Mouse (Mus musculus) lung, adult 2 months (tissue): ENCODE data around the gene Tsacc. TPM values are rescaled to one million over a fixed set of nuclear protein-coding genes. Genes with fewer than 3 reads are reported as not detected.
A peak's percentile ranks its signal among the peaks of the same experiment; 100 is the strongest.

Source experiments
- DNase-seq: peaks from one replicate; pipeline ENCODE4 v3.0.0; 2022
- H3K4me1 ChIP-seq: fragments of 200-500 bp; 2 replicates; pipeline ENCODE4 v1.6.1; 2011; ENCODE audit warnings: low read length; ENCODE audit not compliant: control insufficient read depth, insufficient read depth
- H3K4me3 ChIP-seq: fragments of 200-500 bp; replicated peaks from 2 replicates; pipeline ENCODE3; 2011; ENCODE audit warnings: low read depth, mild to moderate bottlenecking, control low read depth, low read length; ENCODE audit errors: extremely low read depth
- CTCF ChIP-seq: fragments of 200-500 bp; IDR thresholded peaks from 2 replicates; pipeline ENCODE4 v1.5.1; 2011; ENCODE audit warnings: mild to moderate bottlenecking, low read length, control low read depth; ENCODE audit not compliant: insufficient read depth
- POLR2A ChIP-seq: fragments of 200-500 bp; IDR thresholded peaks from 2 replicates; pipeline ENCODE4 v1.6.1; 2011; ENCODE audit warnings: low read depth, mild to moderate bottlenecking, control low read depth, low read length, borderline replicate concordance; ENCODE audit errors: extremely low read depth
- WGBS: fragments of 180-500 bp; shearing (Covaris S2); methylation state at CpG from one replicate; pipeline ENCODE4 v1.1.7; 2018; 5-methylcytosine and 5-hydroxymethylcytosine counted together
- polyA plus RNA-seq: library from polyadenylated mRNA; depleted of rRNA; stranded (reverse); fragments of >200 nt; gene quantifications from 2 replicates; pipeline ENCODE4 v1.2.3, GENCODE M21; 2012; rRNA removed

Gene Tsacc
- polyA plus RNA-seq, result 2.1 and 3.3 TPM in 2 replicates

GRCm38 (mm10) chr3:88296561-88297318 lies at the start of gene Tsacc, which contains the start of gene Cct3:
TSS of gene Tsacc (minus strand) at chr3:88296999.
TSS of gene Cct3 (plus strand) at chr3:88297116.
- TF ChIP-seq CTCF, result no peak
- TF ChIP-seq POLR2A, result peak; percentile 81
- WGBS, result under 1% methylated on average over 44 of the region's 44 CpGs
- DNase-seq, result peak; percentile 90
- peak within 1 kb of the TSS; percentile 96 for H3K4me3 ChIP-seq
- peaks cover 7% of the 10 kb centered on the region for H3K4me1 ChIP-seq

GRCm38 (mm10) chr3:88339006-88339405 lies 42.2 kb upstream of the Tsacc start:
- no peak for TF ChIP-seq POLR2A
- TF ChIP-seq CTCF, result no peak

DNA sequence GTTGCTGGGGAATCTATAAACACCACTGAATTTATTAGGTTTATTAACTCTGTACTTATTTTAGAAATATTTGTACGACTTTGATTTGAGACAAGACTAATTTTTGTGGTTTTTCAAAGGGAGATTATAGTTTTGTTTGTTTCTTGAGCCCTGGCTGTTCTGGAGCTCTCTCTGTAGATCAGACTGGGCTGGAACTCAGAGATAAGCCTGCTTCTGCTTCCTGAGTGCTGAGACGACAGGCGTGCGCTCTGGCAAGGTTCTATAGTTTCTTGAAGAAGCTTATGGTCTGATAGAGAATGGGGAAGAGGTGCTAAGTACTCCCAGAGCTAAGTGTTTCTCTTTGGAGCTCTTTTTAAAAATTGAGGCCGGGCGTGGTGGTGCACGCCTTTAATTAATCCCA lies 41.5 kb upstream of the Tsacc start:
- TF ChIP-seq POLR2A, result no peak
- TF ChIP-seq CTCF, result no peak
- DNase-seq, result no peak
- H3K4me1 ChIP-seq, result peaks cover 7% of the 10 kb centered on the region
- H3K4me3 ChIP-seq, result no peak overlapping the region
- WGBS, result 80% methylated on average over 7 of the region's 7 CpGs

More at GRCm38 (mm10) chr3:88339006-88339405, 42.2 kb upstream of the Tsacc start:
- no peak for DNase-seq
- Histone ChIP-seq H3K4me1 (peaks cover 7% of the 10 kb centered on the region), H3K4me3 (no peak overlapping the region)
- WGBS, result 51% methylated on average over 3 of the region's 3 CpGs

- H3K4me3 ChIP-seq, result no peak overlapping the region
- 47% methylated on average over 11 of the region's 11 CpGs for WGBS
- DNase-seq, result no peak
- peaks cover 7% of the 10 kb centered on the region for H3K4me1 ChIP-seq
- TF ChIP-seq CTCF (no peak), POLR2A (no peak)
Observed at GRCm38 (mm10) chr3:88337367-88338020, 40.7 kb upstream of the Tsacc start.

DNA sequence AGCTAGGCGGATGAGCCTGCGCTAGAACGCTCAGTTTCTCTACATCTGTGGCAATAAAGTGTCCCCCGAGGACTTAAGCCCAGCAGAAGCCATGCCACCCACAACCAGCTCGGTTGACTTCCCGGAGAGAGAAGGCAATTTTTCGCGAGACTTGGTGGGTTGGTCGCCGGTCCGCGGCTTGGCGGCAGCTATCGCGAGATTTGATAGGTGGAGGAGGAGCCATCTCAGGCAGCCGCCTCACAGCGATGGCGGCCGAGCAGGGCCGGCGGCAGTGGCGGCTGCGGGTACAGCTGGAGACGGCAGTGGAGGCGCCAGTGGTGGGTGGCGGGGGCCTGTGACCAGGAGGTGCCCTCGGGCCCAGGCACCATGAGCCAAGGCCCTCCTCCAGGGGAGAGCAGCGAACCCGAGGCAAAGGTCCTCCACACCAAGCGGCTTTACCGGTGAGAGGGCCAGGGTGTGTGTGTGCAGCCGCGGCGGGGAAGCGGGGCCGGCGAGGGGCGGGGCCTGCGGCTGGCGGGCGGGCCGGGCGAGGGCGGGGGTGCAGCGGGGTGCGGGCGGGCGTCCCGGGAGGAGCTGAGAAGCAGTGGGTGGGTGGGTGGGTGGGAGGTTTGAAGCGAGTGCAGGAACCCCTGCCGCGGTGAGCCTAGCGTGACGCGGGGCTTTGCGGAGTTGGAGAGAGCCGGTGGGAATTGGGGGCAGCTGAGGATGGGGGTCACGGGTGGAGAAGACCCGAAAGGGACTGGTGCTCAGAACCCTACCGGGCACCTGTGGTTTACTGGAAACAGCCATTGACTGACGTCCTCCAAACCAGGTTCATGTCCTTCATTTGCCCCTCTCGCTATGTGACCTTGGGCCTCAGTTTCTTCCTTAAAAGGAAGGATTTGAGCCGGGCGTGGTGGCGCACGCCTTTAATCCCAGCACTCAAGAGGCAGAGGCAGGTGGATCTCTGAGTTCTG lies 39.5 kb upstream of the Tsacc start, which contains the start of the genes Tmem79 and Smg5:
Tmem79 (minus strand) TSS at position 91 of the 956 bp plus-strand sequence.
Smg5 (plus strand) TSS at position 203 of the 956 bp plus-strand sequence.
- Histone ChIP-seq H3K4me3 (peak within 1 kb of the TSS; percentile 99), H3K4me1 (peaks cover 7% of the 10 kb centered on the region)
- no peak for TF ChIP-seq CTCF
- peak; percentile 98 for TF ChIP-seq POLR2A
- DNase-seq, result peak; percentile 97
- 1% methylated on average over 50 of the region's 66 CpGs for WGBS

DNA sequence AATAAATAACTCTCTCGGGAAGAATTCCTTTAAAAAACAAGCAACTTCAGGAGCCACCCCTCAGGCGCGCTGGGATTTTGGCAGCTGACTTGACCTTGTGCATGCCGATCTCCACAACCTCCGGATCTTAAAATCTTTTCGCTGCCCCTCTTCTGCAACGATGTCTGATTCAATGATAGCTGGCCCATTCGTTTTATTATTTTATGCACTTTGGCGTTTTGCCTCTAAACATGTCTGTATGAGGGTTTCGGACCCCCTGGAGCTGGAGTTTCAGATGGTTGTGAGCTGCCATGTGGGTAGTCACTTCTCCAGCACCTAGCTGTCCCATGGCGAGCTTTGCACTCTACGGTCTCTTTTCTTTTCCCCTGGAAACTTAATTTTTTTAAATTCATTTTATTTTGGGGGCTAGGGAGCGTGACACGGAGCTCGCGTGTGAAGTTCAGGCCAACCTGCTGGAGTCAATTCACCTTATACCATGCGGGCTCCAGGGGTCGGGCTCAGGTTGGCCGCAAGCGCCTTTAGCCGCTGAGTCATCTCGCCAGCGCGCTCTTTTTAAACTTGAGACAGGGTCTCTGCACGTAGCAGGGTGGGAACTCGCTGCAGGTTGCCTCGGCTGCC lies 38.7 kb upstream of the Tsacc start:
- peak overlapping the region; percentile 99 for H3K4me3 ChIP-seq
- under 1% methylated on average over 27 of the region's 27 CpGs for WGBS
- DNase-seq, result no peak
- H3K4me1 ChIP-seq, result peaks cover 7% of the 10 kb centered on the region
- TF ChIP-seq POLR2A (no peak), CTCF (no peak)

DNA sequence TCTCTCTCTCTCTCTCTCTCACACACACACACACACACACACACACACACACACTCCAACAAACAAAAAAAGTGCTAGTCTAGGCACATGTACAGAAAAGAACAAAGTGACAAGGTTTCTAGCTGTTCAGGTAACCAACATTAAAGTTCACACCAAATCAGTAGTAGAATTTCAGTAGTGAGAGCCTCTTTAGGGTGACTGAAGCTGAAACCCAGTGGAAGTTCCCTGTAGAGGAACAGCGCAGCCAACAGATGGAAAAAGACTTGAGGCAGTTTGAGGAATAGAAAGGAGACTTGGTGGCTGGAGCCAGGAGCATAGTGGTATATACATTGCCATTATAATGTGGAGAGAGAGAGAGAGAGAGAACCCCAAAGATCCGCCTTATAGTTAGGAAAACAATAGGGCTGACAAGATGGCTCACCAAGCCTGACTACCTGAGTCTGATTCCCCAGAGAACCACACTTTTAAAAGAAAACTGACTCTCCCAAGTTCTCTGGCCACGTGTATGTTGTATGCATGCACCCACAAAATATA lies 38.2 kb upstream of the Tsacc start:
- no peak for DNase-seq
- Histone ChIP-seq H3K4me3 (no peak overlapping the region), H3K4me1 (peaks cover 7% of the 10 kb centered on the region)
- no peak for TF ChIP-seq CTCF
- TF ChIP-seq POLR2A, result no peak
- WGBS, result 31% methylated on average over 3 of the region's 3 CpGs

- peak; percentile 41; the same call in 1 of the 2 replicates for TF ChIP-seq POLR2A
- no peak for TF ChIP-seq CTCF
- H3K4me3 ChIP-seq, result peak overlapping the region; percentile 15
- peaks cover 7% of the 10 kb centered on the region for H3K4me1 ChIP-seq
- 53% methylated on average over 12 of the region's 12 CpGs for WGBS
- DNase-seq, result peak; percentile 40
Observed at GRCm38 (mm10) chr3:88334029-88334658, 37.3 kb upstream of the Tsacc start.
